ENCODE assay signal across 23 mouse cellular contexts in the genomic region with DNA sequence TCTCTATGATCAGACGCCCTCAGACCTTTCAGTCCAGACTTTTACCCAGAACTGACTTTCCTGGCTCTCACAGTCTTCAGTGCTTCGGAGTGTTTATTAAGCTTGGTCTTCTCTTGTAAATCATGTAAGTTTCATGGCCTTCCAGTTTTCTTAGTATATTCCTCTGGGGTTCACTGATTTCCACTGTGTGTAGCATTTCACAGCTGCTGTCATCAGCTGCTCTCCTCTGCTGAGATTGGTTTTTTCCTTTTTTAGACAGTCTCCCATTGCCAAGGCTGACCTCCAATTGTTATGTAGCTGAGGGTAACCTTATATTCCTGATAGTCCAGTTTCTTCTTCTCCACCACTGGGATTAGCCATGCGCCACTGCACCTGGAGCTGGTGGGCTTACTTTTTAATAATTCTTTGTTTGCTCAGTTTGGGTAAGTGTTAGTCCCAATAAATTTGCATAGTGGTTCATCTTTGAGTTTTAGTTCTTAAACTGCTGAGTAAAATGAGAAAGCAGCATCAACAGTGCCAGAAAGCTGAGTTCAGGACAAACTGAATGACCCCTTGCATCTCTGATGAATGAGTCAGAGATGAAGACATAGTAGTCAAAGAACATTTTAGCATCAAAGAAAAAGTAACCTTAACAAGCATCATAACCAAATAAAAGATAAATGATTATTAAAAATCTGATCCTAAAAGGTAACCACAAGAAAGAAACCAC.
A peak's percentile ranks its signal among the peaks of the same experiment; 100 is the strongest.
DNase-seq lines count a peak whose midpoint lies in the region; ATAC-seq and TF ChIP-seq lines count a peak whose summit lies in the region.
"Had no signal": no experiment of that assay in that cellular context is flagged by ENCODE, and none has a peak within 500 bp of the region (broad histone marks: within the 10 kb centered on the region; RNA-seq: fewer than 3 reads in every experiment).

No protein-coding gene starts in this region.

- no peak overlapping the region for H3K4me2 ChIP-seq in lung, postnatal 0 days (replicated peaks; ENCODE audit: low read depth, low read length)
- no peak overlapping the region for H3K4me2 ChIP-seq in intestine, embryonic 16.5 days (ENCODE audit: low read depth, low read length)
- H3K4me2 ChIP-seq: forebrain, embryonic 12.5 days; hindbrain, embryonic 15.5 days; limb, embryonic 12.5 days; liver, embryonic 11.5 days; midbrain, embryonic 12.5 days; neural tube, embryonic 12.5 days had no signal

- no peak for TF ChIP-seq EP300 in lung, postnatal 0 days (IDR thresholded peaks at IDR 0.05)

- DNase-seq in heart, adult 18-20 months: peak; percentile 12 to 14
- no peak for DNase-seq in heart, postnatal 4 days
- peak; percentile 23 for DNase-seq in lung, postnatal 0 days (ENCODE audit: low spot score)
- DNase-seq in lung, postnatal 25 days (ENCODE audit: low spot score): no peak
- peak; percentile 26 for DNase-seq in adipocyte (ENCODE audit: low spot score)
- DNase-seq in layer of hippocampus, postnatal 36 days: no peak
- DNase-seq: adrenal gland, postnatal 25 days; cerebellum, adult 8-10 months; heart, adult 2 months; kidney, postnatal 10 days; liver, postnatal 0 days; lung, postnatal 10 days; retina, postnatal 1 day; right cerebral cortex, postnatal 25 days had no signal

- H3K4me3 ChIP-seq in lung, postnatal 0 days (ENCODE audit: low read depth, low read length): no peak overlapping the region
- no peak overlapping the region for H3K4me3 ChIP-seq in intestine, embryonic 16.5 days (ENCODE audit: low read length)
- H3K4me3 ChIP-seq: erythroblast, embryonic 14.5 days; forebrain, embryonic 12.5 days; heart, adult 2 months; hindbrain, embryonic 15.5 days; layer of hippocampus, adult 2 months; limb, embryonic 12.5 days; midbrain, embryonic 12.5 days; neural tube, embryonic 12.5 days had no signal

- no peak overlapping the region for H3K27ac ChIP-seq in lung, postnatal 0 days (ENCODE audit: low read length)
- H3K27ac ChIP-seq in intestine, embryonic 16.5 days (ENCODE audit: low read length): no peak overlapping the region
- H3K27ac ChIP-seq: forebrain, embryonic 12.5 days; heart, adult 2 months; hindbrain, embryonic 15.5 days; layer of hippocampus, adult 2 months; limb, embryonic 12.5 days; midbrain, embryonic 12.5 days; neural tube, embryonic 12.5 days had no signal

- H3K9me3 ChIP-seq in lung, postnatal 0 days (ENCODE audit: low read length): no peaks in the 10 kb centered on the region
- H3K9me3 ChIP-seq in intestine, embryonic 16.5 days (ENCODE audit: control insufficient read depth, low read length): no peaks in the 10 kb centered on the region
- H3K9me3 ChIP-seq: forebrain, embryonic 12.5 days; hindbrain, embryonic 15.5 days; limb, embryonic 12.5 days; midbrain, embryonic 12.5 days; neural tube, embryonic 12.5 days had no signal

- H3K27me3 ChIP-seq in lung, postnatal 0 days (replicated peaks; ENCODE audit: insufficient read depth, low read length): no peaks in the 10 kb centered on the region
- no peaks in the 10 kb centered on the region for H3K27me3 ChIP-seq in intestine, embryonic 16.5 days (replicated peaks; ENCODE audit: control insufficient read depth, insufficient read depth, low read length)
- H3K27me3 ChIP-seq: forebrain, embryonic 12.5 days; hindbrain, embryonic 15.5 days; limb, embryonic 12.5 days; midbrain, embryonic 12.5 days; neural tube, embryonic 12.5 days had no signal

- TF ChIP-seq CTCF in lung, postnatal 0 days (IDR thresholded peaks at IDR 0.05): no peak

- H3K4me1 ChIP-seq in lung, postnatal 0 days (ENCODE audit: insufficient read depth, low read depth, low read length): no peaks in the 10 kb centered on the region
- H3K4me1 ChIP-seq in intestine, embryonic 16.5 days (ENCODE audit: control insufficient read depth, insufficient read depth, low read length): no peaks in the 10 kb centered on the region
- H3K4me1 ChIP-seq: forebrain, embryonic 12.5 days; hindbrain, embryonic 15.5 days; midbrain, embryonic 12.5 days; neural tube, embryonic 12.5 days had no signal

- H3K36me3 ChIP-seq in lung, postnatal 0 days (ENCODE audit: insufficient read depth, low read length): no peaks in the 10 kb centered on the region
- no peaks in the 10 kb centered on the region for H3K36me3 ChIP-seq in intestine, embryonic 16.5 days (ENCODE audit: control insufficient read depth, insufficient read depth, low read length)
- H3K36me3 ChIP-seq: forebrain, embryonic 12.5 days; hindbrain, embryonic 15.5 days; limb, embryonic 12.5 days; midbrain, embryonic 12.5 days; neural tube, embryonic 12.5 days had no signal

- WGBS in lung, postnatal 0 days: 92% methylated on average over 3 of the region's 3 CpGs
- WGBS in intestine, embryonic 16.5 days: 76% methylated on average over 3 of the region's 3 CpGs

- H3K9ac ChIP-seq in lung, postnatal 0 days (replicated peaks; ENCODE audit: low read depth): no peak overlapping the region
- no peak overlapping the region for H3K9ac ChIP-seq in intestine, embryonic 16.5 days (ENCODE audit: low read depth, low read length)
- H3K9ac ChIP-seq: forebrain, embryonic 12.5 days; hindbrain, embryonic 15.5 days; limb, embryonic 12.5 days; liver, postnatal 0 days; midbrain, embryonic 12.5 days; neural tube, embryonic 12.5 days had no signal

- ATAC-seq in lung, postnatal 0 days: no peak
- no peak for ATAC-seq in intestine, embryonic 16.5 days
- ATAC-seq: liver, postnatal 0 days had no signal

Comparison
In these comparisons a context has a peak if more than half of its experiments do, and no peak if none do; other contexts are left out.
1. DNase-seq: peak in heart, adult 18-20 months (2 of 2), lung, postnatal 0 days (single experiment) and adipocyte (single experiment); none in heart, postnatal 4 days (single experiment), lung, postnatal 25 days (single experiment) and layer of hippocampus, postnatal 36 days (0 of 2).